Mouse (Mus musculus): Measurements from ENCODE around the gene Acvr2a.
"Not testable (repeated sequence)": the region's sequence is repeated elsewhere in the genome, so short reads cannot be mapped to it uniquely, and the experiment has no call there.

Acvr2a gene

DNA sequence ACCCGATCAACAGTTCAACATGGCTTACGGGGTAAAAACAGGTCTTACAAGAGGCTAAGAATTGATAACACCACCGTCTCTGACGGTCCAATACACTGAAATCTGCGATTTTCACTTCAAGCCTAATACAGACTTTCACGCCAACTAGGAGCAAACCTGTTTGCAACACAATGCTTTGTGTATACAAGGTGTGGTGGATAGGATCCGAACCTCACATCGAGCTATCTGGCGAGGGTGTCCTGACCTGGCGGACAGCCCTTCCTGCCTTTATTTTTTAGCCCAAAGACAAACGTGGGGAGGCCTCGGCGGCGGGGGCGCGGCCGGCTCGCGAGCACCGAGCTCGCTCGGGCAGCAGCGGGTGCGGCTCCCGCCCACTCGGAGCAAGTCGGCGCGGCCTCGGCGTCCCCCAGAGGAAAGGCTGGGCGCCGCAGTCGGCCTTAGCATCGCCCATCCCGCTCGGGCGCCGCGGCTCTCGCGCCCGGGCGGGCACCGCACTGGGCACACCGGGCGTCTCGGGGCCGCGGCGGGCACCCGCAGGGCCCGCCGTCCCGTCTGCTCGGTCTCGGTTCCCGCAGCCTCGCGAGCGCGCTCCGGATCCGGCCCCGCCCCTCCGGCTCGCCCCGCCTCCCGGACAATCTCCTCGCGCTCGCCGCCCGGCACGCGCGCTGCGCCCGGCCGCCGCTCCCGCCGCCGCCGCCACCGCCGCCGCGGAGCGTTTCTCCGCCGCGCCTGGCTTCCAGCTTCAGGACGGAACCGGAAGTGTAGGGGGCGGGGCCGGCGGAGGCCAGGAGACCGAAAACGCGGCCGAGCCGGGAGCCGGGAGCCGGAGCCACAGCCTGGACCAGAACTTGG lies at the start of gene Acvr2a:
TSS of gene Acvr2a (plus strand) at position 739 of the 852 bp plus-strand sequence.
- peak; percentile 78 for DNase-seq (ENCODE audit: extremely low read depth, insufficient read length, low spot score)

DNA sequence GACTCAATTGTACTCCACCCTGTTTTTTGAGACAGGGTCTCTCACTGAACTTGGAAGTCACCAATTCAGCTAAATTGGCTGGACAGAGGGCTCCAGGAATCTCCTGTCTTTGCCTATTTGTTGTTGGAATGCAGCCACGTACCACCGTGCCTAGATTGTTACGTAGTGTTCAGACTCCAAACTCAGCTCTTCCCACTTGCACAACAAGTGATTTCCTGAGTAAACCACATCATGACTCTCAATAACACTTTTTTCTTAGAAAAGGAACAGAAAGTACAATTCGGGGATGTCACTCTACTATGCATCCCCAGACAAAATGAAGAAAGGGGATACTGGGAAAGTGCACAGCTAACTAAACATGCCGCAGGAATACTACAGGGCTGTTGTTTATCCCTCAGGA lies 47.4 kb upstream of the Acvr2a start:
- DNase-seq (ENCODE audit: extremely low read depth, insufficient read length, low spot score) = no peak

DNA sequence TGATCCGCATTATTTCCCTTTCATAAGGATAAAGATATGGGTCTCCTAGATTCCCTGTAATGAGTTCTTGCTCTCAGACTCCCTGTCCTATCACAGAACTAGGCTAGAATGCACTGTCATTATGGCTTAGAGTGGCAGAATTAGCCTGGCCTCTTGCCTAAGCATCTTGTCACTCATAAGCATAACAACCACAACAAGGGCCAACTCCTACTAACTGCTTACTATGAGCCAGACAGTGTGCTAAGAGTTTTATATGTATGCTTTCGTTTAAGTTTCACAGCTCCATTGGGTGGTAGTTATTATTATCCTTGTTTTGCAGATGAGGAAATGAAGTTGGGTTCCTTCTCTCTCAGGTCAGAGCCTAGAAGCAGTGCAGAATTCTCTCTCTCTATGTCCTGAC lies 46.1 kb upstream of the Acvr2a start:
- no peak for DNase-seq (ENCODE audit: extremely low read depth, insufficient read length, low spot score)

DNA sequence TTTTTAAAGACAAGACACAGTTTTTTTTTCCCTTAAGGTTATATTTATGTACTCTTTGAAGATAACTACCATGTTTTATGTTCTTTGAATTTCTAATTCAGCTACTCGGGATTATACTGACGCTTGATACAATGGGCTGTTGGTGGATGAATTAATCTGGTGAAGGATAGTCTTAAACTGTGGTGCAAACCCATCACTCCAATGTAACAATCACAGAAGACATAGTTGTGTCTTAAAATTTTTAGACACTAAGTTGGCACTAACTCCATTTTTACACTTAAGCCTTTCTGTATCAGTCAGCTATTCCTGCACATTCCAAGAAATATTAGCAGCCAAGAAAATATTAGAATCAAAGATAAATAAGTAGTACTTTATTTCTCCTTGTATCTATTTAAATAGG lies 45.7 kb upstream of the Acvr2a start:
- DNase-seq (ENCODE audit: extremely low read depth, insufficient read length, low spot score) = no peak

DNA sequence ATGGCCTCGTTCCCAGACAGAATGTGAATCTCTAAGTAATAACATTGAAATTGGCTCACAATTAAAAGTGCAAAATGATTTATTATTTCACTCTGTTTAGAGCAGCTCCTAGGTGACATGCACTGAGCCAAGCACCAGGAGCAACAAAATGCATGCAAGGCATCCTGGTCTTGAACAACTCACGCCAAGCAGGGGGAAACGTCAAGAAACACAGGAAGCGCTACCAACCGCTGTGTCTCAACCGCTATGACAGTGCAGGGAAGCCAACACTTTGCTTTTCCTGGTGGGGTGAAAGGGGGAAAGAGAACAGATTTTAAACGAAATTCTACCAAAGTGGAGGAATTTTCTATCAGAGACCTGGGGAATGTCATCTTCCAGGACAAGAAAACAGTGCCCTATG lies 43.8 kb upstream of the Acvr2a start:
- no peak for DNase-seq (ENCODE audit: extremely low read depth, insufficient read length, low spot score)

DNA sequence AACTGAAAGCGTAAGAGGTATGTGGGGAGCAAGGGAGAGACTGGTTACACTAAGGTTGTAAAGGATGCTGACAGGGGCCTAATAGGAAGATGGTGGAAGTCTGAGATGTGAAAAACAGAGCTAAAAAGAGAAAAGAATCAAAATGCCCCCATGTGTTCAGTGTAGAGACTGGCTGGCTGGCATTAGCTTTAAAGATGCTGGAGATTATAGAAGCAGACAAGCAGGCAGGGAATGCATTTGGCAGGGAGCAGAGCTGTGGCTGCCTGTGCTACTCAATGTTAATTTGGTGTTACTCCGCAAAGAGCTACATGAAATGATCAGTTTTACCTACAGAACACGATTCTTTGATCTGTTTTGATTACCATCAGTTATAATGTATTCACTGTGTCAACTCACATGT lies 43.3 kb upstream of the Acvr2a start:
- DNase-seq (ENCODE audit: extremely low read depth, insufficient read length, low spot score) = no peak

DNA sequence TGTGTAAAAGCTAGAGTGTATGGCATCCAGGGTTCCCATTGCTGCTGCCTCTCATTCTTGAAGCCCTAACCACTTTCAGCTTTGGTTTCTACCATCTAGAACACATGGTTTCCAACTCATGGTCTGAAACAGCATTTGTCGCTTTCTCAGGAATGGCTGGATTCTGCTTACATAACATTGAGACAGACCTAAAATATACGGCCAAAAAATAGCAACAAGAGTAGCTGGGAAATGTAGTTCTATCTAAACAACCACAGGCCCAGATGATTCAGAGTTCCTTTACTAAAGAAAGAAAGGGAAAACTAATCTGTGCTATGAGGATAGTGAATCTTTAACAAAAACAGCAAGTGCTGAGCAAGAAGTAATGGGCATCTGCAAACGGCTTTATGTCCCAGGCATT lies 38.6 kb upstream of the Acvr2a start:
- DNase-seq (ENCODE audit: extremely low read depth, insufficient read length, low spot score) = no peak

DNA sequence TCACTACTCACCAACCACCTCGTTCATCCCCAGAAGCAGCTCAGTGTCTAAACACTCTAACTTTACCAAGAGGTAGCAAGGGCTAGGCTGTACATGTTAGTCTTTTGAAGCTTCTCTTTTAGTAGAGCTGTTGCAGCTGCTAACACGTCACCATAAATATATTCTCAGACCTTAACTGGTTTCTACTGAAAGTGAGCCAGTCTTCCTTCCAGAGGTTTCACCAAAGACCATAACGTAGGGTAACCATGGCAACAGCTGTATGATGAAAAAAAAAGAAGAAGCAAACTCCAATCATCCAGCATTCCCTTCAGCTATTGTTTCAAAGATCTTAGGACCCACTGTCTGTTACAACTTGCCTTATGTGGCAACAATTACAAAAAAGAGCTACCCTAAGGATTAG lies 25.0 kb upstream of the Acvr2a start:
- no peak for DNase-seq (ENCODE audit: extremely low read depth, insufficient read length, low spot score)

DNA sequence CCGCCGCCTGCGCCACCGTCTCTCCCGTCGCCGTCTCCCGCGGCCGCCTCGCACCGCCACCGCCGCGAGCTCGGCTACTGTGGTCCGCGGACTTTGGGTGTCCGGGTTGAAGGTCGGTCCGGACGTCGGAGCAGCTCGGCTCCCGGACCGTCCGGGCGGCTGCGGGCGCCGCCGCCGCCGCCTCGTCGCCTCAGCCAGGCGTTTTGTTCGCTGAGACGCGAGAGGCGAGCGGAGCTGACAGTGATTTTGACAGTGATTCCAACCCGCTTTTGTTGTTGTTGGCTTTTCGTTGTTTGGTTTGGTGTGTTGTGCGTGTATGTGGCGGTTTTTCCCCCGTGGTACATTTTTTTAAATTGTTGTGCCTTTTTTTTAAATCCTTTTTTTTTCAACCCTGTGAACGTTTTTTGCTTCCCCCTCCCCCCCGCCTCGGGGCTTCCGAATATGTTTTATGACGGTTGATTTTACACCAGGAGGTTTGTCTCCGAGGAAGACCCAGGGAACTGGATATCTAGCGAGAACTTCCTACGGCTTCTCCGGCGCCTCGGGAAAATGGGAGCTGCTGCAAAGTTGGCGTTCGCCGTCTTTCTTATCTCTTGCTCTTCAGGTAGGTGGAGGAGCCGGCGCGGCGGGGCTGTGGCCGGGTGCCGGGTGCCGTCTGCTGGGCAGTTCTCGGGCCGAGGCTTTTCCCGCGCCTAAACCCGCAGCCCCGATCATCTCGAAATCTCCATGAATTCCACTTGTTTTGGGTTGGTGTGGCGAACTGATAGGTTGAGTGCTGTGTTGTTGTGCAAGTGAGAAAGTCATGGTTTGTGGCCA lies 522 bp downstream of the Acvr2a start:
- DNase-seq (ENCODE audit: extremely low read depth, insufficient read length, low spot score) = peak; percentile 68

DNA sequence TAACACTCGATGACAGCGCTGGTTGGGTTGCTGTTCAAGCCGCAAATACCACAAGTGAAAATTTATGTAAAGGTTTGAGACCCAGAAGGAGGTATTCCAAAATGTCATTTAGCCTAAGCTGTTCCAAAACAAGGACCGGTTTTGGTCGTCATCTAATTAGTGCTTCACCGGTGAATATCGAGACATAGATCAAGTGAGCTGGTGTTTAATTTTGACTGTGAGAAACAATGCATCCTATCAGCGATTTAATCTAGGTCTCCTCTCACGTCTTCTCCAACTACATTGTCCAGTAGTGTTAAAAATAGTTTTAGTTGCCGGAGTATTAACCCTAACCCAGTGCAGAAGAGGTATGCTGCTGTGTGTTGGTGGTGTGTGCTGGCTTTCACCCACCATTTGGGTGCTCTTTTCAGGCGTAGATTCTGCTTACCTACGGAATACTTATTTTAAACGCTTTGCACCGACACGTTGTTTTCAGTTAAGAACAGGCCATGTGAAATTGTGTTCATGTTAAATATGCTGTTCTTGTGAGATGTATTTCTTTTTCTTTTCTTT lies 1.2 kb downstream of the Acvr2a start:
- no peak for DNase-seq (ENCODE audit: extremely low read depth, insufficient read length, low spot score)

DNA sequence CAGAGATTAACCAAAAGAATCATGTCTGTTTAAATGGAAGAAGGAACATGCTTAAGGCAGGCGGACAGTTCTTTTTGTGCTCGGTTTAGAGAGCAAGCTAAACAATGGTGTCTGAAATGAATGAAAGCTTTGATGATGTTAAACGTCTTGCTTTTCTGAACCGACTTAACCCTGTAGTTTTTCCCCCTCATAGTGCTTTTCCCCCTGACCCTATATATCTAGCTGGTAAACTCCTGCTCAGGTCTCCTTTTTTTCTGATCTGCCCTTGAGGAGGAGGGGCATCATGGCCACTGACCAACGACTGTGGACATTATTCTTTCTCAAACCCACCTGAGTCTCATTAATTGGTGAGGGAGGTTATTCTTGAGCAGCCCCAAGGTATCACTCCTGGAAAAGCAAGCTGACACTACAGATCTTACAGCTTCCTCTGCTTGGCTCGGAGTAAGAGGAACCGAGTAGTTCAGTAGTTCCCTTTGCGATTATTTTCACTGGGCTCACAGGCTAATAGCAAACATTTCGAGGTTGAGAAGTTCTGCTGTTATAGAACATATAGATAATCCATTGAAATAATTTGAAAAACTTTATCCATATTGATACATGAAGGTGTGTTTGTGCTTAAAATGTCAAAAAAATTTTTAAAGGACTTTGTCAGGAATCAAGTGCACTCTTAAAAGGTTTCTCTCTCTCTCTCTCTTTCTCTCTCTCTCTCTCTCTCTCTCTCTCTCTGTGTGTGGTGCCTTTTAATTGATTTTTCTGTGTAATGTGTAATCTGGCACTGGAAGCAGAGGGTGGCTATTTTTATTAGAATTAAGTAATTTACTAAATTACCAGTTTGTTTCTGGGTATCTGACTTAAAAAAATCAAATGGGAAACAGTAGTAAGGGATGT lies 2.5 kb downstream of the Acvr2a start:
- no peak for DNase-seq (ENCODE audit: extremely low read depth, insufficient read length, low spot score)

DNA sequence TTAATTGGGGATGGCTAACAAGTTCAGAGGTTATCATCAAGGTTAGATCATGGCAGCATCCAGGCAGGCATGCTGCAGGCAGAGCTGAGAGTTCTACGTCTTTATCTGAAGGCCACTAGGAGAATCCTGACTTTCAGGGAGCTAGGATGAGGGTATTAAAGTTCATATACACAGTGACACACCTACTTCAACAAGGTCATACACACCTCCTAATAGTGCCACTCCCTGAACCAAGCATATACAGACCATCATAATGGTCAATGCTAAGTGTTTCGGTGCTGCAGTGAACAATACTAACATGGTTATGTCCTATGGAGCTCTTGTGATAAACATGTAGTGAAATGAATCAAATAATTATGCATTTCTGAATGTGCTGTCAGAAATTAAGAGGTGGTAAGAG lies 12.0 kb downstream of the Acvr2a start:
- no peak for DNase-seq (ENCODE audit: extremely low read depth, insufficient read length, low spot score)

DNA sequence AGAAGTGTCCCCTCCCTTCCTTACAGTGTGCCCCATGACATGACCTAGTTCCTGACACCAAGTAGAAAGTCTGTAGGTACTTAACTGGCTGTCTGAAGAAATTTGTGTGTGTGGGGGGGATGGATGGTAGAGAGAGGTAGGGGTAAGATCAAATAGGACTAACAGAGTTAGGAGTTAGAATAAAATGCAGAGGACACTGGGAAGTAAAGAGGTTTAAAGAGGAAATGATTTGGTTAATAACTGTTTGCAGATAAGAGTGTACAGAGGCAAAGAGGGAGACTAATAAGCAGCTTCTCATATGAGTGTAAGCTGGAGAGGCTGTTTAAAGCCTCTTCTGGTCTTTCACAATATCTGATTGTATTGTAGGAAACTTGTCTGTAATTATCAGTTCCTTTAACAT lies 12.5 kb downstream of the Acvr2a start:
- no peak for DNase-seq (ENCODE audit: extremely low read depth, insufficient read length, low spot score)

DNA sequence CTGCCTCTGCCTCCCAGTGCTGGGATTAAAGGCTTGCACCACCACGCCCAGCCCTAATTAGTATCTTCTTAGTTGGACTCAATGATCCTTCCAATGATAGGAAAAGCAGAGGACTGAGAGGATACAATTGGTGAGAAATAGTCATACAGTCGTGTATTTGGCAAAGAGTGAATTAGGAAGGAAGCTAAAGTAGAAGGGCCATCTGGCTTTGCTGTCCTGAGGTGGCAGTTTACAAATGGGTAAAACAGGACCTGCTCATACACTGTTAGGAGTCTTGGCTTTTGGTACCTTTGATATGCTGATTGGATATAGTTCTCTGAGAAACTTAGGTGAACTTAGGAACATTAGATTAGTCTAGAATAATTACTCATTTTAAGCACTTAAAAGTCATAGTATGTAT lies 16.6 kb downstream of the Acvr2a start:
- no peak for DNase-seq (ENCODE audit: extremely low read depth, insufficient read length, low spot score)

DNA sequence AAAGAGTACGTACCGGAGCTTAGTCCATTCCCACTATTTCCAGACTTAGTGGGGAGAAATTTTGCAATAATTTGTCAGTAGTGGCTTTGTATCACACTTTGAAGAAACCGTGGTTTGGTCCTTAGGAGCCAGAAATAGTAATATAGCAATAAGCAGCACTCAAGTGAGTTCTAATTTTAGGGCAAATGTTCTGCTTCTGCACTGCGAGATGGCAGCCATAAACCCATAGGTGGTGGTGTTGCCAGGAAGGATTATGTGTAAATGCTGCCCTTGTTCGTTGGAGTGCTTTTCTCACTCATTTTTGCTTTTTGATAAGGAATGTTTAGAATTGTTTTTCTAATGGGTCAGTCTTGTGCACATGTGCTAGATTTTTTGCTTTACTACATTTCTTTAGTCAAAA lies 18.4 kb downstream of the Acvr2a start:
- no peak for DNase-seq (ENCODE audit: extremely low read depth, insufficient read length, low spot score)

DNA sequence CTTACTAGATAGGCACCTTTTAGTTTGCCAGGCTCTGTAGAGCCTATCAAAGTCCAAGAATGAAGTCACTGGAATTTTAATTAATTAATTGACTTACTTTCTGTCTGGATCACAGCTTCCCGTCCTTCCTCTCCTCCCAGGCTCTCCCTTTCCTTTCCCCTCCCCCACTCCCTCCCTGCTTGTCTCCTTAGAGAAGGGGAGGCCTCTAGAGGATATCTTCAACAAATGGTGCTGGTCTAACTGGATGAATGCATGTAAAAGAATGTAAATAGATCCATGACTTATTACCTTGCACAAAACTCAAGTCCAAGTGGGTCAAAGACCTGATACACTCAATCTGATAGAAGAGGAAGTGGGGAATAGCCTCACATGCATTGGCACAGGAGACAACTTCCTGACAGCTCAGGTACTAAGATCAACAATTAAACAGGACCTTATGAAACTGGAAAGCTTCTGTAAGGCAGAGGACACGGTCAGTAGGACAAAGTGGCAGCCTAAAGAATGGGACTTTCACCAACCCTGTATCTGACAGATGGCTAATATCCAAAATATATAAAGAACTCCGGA lies 20.1 kb downstream of the Acvr2a start:
- no peak for DNase-seq (ENCODE audit: extremely low read depth, insufficient read length, low spot score)

DNA sequence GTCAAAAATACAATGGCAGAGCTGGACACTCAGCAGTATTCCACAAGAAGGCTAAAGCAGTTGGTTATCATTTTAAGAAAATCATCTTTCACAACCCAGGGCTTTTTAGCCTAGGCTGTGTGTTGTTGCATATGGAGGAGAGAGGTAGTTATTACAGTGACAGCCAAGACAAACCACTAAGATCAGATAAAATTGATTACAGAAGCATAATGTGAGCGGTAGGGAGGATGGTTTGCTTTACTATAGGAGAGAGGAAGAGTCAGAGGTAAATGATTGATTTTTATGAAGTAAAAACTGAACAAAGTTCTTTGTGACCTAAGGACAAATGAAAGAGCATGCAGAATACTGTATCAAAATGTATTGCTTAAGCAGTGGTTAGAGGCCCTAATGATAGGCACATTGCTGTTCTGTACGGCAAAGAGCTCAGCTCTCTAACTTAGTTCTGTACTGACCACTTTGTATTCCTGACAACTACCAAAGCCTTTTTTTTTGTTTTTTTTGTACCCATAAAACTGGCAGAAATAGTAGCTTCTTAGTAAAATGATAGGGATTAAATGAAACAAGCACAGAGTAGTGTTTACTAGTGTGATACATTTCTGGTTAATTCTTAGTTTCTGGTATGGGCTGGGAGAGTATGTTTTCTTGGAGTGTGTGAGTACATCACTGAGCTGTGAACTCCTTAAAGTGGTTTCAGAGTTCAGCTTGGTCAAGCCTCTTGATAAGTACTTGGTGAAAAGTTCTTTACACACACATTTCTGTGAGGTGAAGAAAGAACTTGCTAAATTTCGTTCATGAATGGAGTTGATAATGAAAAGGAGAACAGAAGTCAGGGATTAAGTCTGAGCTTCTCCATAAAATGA lies 27.9 kb downstream of the Acvr2a start:
- DNase-seq (ENCODE audit: extremely low read depth, insufficient read length, low spot score) = no peak

DNA sequence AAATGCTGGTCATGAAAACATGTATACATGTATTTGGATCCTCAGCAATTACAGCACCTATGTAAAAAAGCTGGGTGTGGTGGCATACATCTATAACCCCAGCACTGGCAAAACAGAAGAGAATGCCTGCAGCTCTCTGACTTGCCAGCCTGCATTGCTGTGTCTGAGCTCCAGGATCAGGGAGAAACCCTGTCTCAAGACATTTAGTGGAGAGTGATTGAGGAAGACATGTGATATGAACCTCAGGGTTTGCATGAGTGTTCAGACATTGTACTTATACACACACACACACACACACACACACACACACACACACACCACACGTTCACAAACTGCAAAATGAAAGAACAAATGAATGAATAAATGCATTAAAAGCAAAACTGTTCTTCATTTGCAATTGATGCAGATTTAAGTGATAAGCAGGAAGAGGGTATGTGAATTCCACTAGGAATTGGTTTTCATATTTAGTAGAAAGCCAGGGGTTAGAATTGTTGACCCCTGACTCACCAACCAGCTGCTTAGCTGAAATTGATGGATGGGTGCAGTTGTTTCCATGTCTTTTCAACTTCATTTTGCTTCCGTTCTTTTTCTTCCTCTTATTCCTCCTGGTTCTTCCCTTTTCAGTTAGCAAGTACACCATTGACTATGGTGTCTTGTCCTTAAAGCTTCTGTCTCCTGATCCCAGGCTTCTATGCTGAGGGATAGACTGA lies 32.9 kb downstream of the Acvr2a start:
- DNase-seq (ENCODE audit: extremely low read depth, insufficient read length, low spot score) = no peak

DNA sequence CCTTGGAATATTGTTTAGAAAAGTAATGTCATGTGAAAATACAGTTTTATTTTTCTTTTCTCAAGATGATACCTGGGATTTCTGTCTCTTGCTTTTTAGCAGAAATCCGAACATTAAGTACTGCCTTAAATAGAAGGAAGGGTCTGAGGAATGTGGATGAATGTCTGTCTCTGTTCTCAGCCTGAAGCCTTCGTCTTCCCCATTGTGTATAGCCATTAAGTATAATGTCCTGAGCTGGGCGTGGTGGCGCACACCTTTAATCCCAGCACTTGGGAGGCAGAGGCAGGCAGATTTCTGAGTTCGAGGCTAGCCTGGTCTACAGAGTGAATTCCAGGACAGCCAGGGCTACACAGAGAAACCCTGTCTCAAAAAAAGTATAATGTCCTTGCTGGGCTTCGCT lies 51.7 kb downstream of the Acvr2a start:
- not testable (repeated sequence) for DNase-seq (ENCODE audit: extremely low read depth, insufficient read length, low spot score)
